8 mouse cellular contexts compared by ENCODE assay signal in genomic region chr8:76898721-76899410, GRCm38 (mm10). TPM values are rescaled to one million over a fixed set of nuclear protein-coding genes. Genes with fewer than 3 reads are reported as not detected.
DNase-seq lines count a peak whose midpoint lies in the region; ATAC-seq and TF ChIP-seq lines count a peak whose summit lies in the region.

No protein-coding gene starts in this region.

- H3K9ac ChIP-seq in forebrain, embryonic 12.5 days, result peak overlapping the region; percentile 60
- H3K9ac ChIP-seq in heart, embryonic 16.5 days (ENCODE audit: low read length), result peak overlapping the region; percentile 72
- peak overlapping the region; percentile 68 for H3K9ac ChIP-seq in liver, postnatal 0 days (replicated peaks)
- peak overlapping the region; percentile 75 for H3K9ac ChIP-seq in neural tube, embryonic 13.5 days

- peak overlapping the region; percentile 100 for H3K4me2 ChIP-seq in forebrain, embryonic 12.5 days
- H3K4me2 ChIP-seq in heart, embryonic 16.5 days (ENCODE audit: low read depth, low read length), result peak overlapping the region; percentile 99
- peak overlapping the region; percentile 90 for H3K4me2 ChIP-seq in liver, postnatal 0 days (ENCODE audit: low read depth, low read length)
- H3K4me2 ChIP-seq in neural tube, embryonic 13.5 days, result peak overlapping the region; percentile 100

- peak overlapping the region; percentile 73 for H3K4me3 ChIP-seq in bone marrow macrophage, adult 2 months (ENCODE audit: insufficient read depth, low read length)
- H3K4me3 ChIP-seq in forebrain, embryonic 12.5 days (replicated peaks), result peak overlapping the region; percentile 68
- peak overlapping the region; percentile 86 for H3K4me3 ChIP-seq in heart, embryonic 16.5 days (ENCODE audit: low read length)
- peak overlapping the region; percentile 73 for H3K4me3 ChIP-seq in liver, postnatal 0 days (ENCODE audit: low read depth, low read length)
- H3K4me3 ChIP-seq in neural tube, embryonic 13.5 days, result peak overlapping the region; percentile 69

- peak; percentile 15 for ATAC-seq in forebrain, embryonic 12.5 days (ENCODE audit: low FRiP score)
- peak; percentile 24 for ATAC-seq in heart, embryonic 16.5 days (replicated peaks; ENCODE audit: extremely low read depth, insufficient read depth, low FRiP score)
- peak; percentile 66 for ATAC-seq in liver, postnatal 0 days
- ATAC-seq in neural tube, embryonic 13.5 days (ENCODE audit: low read depth), result peak; percentile 66

- DNase-seq in CD4-positive helper T cell, adult 2 months (ENCODE audit: low read depth, low spot score), result peak; percentile 73
- peak; percentile 82 for DNase-seq in kidney, postnatal 14 days
- peak; percentile 87 for DNase-seq in liver, postnatal 0 days
- peak; percentile 77 for DNase-seq in thymus, postnatal 0 days (ENCODE audit: low spot score)

- no peaks in the 10 kb centered on the region for H3K36me3 ChIP-seq in forebrain, embryonic 12.5 days (replicated peaks)
- H3K36me3 ChIP-seq in heart, embryonic 16.5 days (ENCODE audit: control insufficient read depth, insufficient read depth), result no peaks in the 10 kb centered on the region
- no peaks in the 10 kb centered on the region for H3K36me3 ChIP-seq in liver, postnatal 0 days (replicated peaks; ENCODE audit: insufficient read depth, low read length)
- H3K36me3 ChIP-seq in neural tube, embryonic 13.5 days, result no peaks in the 10 kb centered on the region

- TF ChIP-seq EP300 in liver, postnatal 0 days (IDR thresholded peaks at IDR 0.05; ENCODE audit: low read depth), result no peak

- H3K9me3 ChIP-seq in forebrain, embryonic 12.5 days, result no peaks in the 10 kb centered on the region
- H3K9me3 ChIP-seq in heart, embryonic 16.5 days (replicated peaks; ENCODE audit: control insufficient read depth, low read length), result no peaks in the 10 kb centered on the region
- H3K9me3 ChIP-seq in liver, postnatal 0 days (ENCODE audit: low read length), result no peaks in the 10 kb centered on the region
- H3K9me3 ChIP-seq in neural tube, embryonic 13.5 days, result no peaks in the 10 kb centered on the region

- no peak overlapping the region for H3K27ac ChIP-seq in bone marrow macrophage, adult 2 months (ENCODE audit: insufficient read depth, low read depth, low read length)
- no peak overlapping the region for H3K27ac ChIP-seq in forebrain, embryonic 12.5 days
- peak overlapping the region; percentile 64 for H3K27ac ChIP-seq in heart, embryonic 16.5 days (ENCODE audit: low read length)
- H3K27ac ChIP-seq in liver, postnatal 0 days (ENCODE audit: low read depth), result peak overlapping the region; percentile 75
- no peak overlapping the region for H3K27ac ChIP-seq in neural tube, embryonic 13.5 days (replicated peaks)

- TF ChIP-seq CTCF in bone marrow macrophage, adult 2 months (IDR thresholded peaks at IDR 0.05; ENCODE audit: low read depth, low read length), result no peak
- TF ChIP-seq CTCF in liver, postnatal 0 days (IDR thresholded peaks at IDR 0.05; ENCODE audit: low read depth), result peak; percentile 1; the same call in 1 of the 2 replicates

- WGBS in forebrain, embryonic 12.5 days, result 0% methylated on average over 30 of the region's 60 CpGs
- under 1% methylated on average over 52 of the region's 60 CpGs for WGBS in heart, embryonic 16.5 days
- WGBS in liver, postnatal 0 days (ENCODE audit: insufficient replicate concordance), result 1% methylated on average over 30 of the region's 60 CpGs
- under 1% methylated on average over 56 of the region's 60 CpGs for WGBS in neural tube, embryonic 13.5 days

- H3K27me3 ChIP-seq in forebrain, embryonic 12.5 days, result peaks cover 57% of the 10 kb centered on the region
- no peaks in the 10 kb centered on the region; the same call in 1 of the 2 replicates for H3K27me3 ChIP-seq in heart, embryonic 16.5 days (ENCODE audit: control insufficient read depth, insufficient read depth, low read length)
- peaks cover 25% of the 10 kb centered on the region for H3K27me3 ChIP-seq in liver, postnatal 0 days (ENCODE audit: insufficient read depth, low read length)
- peaks cover 38% of the 10 kb centered on the region for H3K27me3 ChIP-seq in neural tube, embryonic 13.5 days

- TF ChIP-seq POLR2A in bone marrow macrophage, adult 2 months (IDR thresholded peaks at IDR 0.05; ENCODE audit: borderline replicate concordance, low read depth, low read length), result no peak

- H3K4me1 ChIP-seq in bone marrow macrophage, adult 2 months (ENCODE audit: control insufficient read depth, insufficient read depth, low read length), result 0 out of 2 replicates have a peak, but pooled peaks cover 2% of the 10 kb centered on the region
- peaks cover 28% of the 10 kb centered on the region for H3K4me1 ChIP-seq in forebrain, embryonic 12.5 days
- peaks cover 9% of the 10 kb centered on the region; the same call in 1 of the 2 replicates for H3K4me1 ChIP-seq in heart, embryonic 16.5 days (ENCODE audit: control insufficient read depth, insufficient read depth, low read length)
- peaks cover 11% of the 10 kb centered on the region for H3K4me1 ChIP-seq in liver, postnatal 0 days (ENCODE audit: insufficient read depth)
- H3K4me1 ChIP-seq in neural tube, embryonic 13.5 days (replicated peaks), result peaks cover 32% of the 10 kb centered on the region

RNA-seq across cellular contexts. Expression of gene Nr3c2, which starts 0.4 kb away (rescaled TPM):
- polyA plus RNA-seq in bone marrow macrophage, adult 2 months (2012; ENCODE audit: insufficient read depth, insufficient read length, missing spikeins), result 0.20 and 0.39 TPM in 2 replicates
- 0.63 and 0.70 TPM in 2 replicates for polyA plus RNA-seq in forebrain, embryonic 12.5 days (2016; fragmentation: Nextera tagmentation; extraction: Ambion mirVana)
- 4.7 and 6.5 TPM in 2 replicates for polyA plus RNA-seq in heart, embryonic 16.5 days (2015; fragmentation: Nextera tagmentation; extraction: Ambion mirVana)
- 3.4 and 3.9 TPM in 2 replicates for polyA plus RNA-seq in liver, postnatal 0 days (2015; fragmentation: Nextera tagmentation; extraction: Ambion mirVana)
- polyA plus RNA-seq in neural tube, embryonic 13.5 days (2015; fragmentation: Nextera tagmentation; extraction: Ambion mirVana), result 2.4 and 4.9 TPM in 2 replicates
- 0.91 and 1.0 TPM in 2 replicates for polyA plus RNA-seq in thymus, postnatal 0 days (2015; fragmentation: Nextera tagmentation; extraction: Ambion mirVana)

Comparison
In these comparisons a context has a peak if more than half of its experiments do, and no peak if none do; other contexts are left out.
1. H3K27ac ChIP-seq: peak in heart, embryonic 16.5 days (single experiment) and liver, postnatal 0 days (single experiment); none in bone marrow macrophage, adult 2 months (single experiment), forebrain, embryonic 12.5 days (single experiment) and neural tube, embryonic 13.5 days (single experiment).
2. ATAC-seq: peak in every context shown above with its lines; median percentile 66 in liver, postnatal 0 days; 66 in neural tube, embryonic 13.5 days; 24 in heart, embryonic 16.5 days; 15 in forebrain, embryonic 12.5 days.
3. Peak in every context shown above with its lines, with median percentiles within 50 percentile points of each other: DNase-seq, H3K4me3 ChIP-seq, H3K4me2 ChIP-seq and H3K9ac ChIP-seq.